Mouse (Mus musculus) lung, embryonic 14.5 days (tissue): ENCODE measurements around the gene Camta1. TPM values are rescaled to one million over a fixed set of nuclear protein-coding genes. Genes with fewer than 3 reads are reported as not detected.

Experiments used
- ATAC-seq: fragments of 200-750 bp; cut with Nextera tagmentation; 2 replicates; pipeline ENCODE4 v1.8.0; 2017; ENCODE audit warnings: mild to moderate bottlenecking, moderate TSS enrichment, moderate library complexity; ENCODE audit not compliant: insufficient read depth
- DNase-seq: peaks from one replicate; pipeline ENCODE4 v3.0.0-alpha.2; 2015
- H3K27ac ChIP-seq: fragments of 300-500 bp; sonication (generic); 2 replicates; pipeline ENCODE4 v1.5.1; 2014; ENCODE audit warnings: low read depth, mild to moderate bottlenecking, moderate library complexity
- H3K27me3 ChIP-seq: fragments of 300-500 bp; sonication (generic); 2 replicates; pipeline ENCODE4 v1.6.1; 2014; ENCODE audit warnings: low read length, control low read depth; ENCODE audit not compliant: insufficient read depth
- H3K36me3 ChIP-seq: fragments of 300-500 bp; sonication (generic); 2 replicates; pipeline ENCODE4 v1.6.1; 2014; ENCODE audit warnings: control low read depth; ENCODE audit not compliant: insufficient read depth
- H3K4me1 ChIP-seq: fragments of 300-500 bp; sonication (generic); 2 replicates; pipeline ENCODE4 v1.6.1; 2014; ENCODE audit warnings: antibody characterized with exemption, control low read depth; ENCODE audit not compliant: insufficient read depth
- H3K4me2 ChIP-seq: fragments of 300-500 bp; sonication (generic); 2 replicates; pipeline ENCODE4 v1.6.1; 2014; ENCODE audit warnings: mild to moderate bottlenecking
- H3K4me3 ChIP-seq: fragments of 300-500 bp; sonication (generic); 2 replicates; pipeline ENCODE4 v1.5.1; 2014; ENCODE audit warnings: low read depth, low read length
- H3K9ac ChIP-seq: fragments of 300-500 bp; sonication (generic); 2 replicates; pipeline ENCODE4 v1.6.1; 2014
- H3K9me3 ChIP-seq: fragments of 300-500 bp; sonication (generic); 2 replicates; pipeline ENCODE4 v1.6.1; 2016; ENCODE audit warnings: low read depth, low read length, control low read depth
- CTCF ChIP-seq: IDR thresholded peaks from 2 replicates; pipeline ENCODE4 v1.5.1; 2016; ENCODE audit warnings: antibody characterized with exemption, low read depth
- WGBS: fragments of 180-500 bp; shearing (Covaris S2); extraction: QIAGEN DNeasy Blood & Tissue Kit; methylation state at CpG from one replicate; pipeline ENCODE4 v1.1.7; 2014; 5-methylcytosine and 5-hydroxymethylcytosine counted together
- polyA plus RNA-seq: library from polyadenylated mRNA; unstranded; fragments of >200 nt; fragmentation: Nextera tagmentation; extraction: Ambion mirVana; gene quantifications from 2 replicates; pipeline ENCODE4 v1.2.1, GENCODE M21; 2014

Gene Camta1
- polyA plus RNA-seq, 1 experiment from 2014 or later = 87.5 TPM

DNA sequence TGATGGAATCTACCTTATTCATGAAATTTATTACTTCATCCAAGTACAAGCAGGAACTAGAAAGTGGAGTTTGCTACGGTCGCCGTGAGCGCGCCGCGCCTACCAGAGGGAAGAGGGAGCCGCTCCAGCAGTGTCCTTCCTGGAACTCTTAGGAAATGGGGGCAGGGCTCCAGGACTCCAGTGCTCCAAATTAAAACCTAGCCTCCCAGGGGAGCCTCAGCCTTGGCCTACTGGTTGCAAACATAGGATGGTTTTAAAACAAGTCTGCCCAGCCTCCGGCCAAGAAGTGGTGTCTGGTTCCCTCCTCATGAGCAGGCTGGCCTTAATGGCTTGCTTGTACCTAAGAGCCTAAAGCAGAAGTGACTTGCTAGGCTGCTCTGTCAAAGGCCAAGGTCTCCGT, 108.4 kb downstream of the Camta1 start:
- no peak for DNase-seq
- Histone ChIP-seq H3K4me3 (no peak overlapping the region), H3K4me1 (no peaks in the 10 kb centered on the region), H3K9me3 (no peaks in the 10 kb centered on the region), H3K36me3 (no peaks in the 10 kb centered on the region), H3K27ac (no peak overlapping the region), H3K9ac (no peak overlapping the region), H3K4me2 (no peak overlapping the region), H3K27me3 (no peaks in the 10 kb centered on the region)
- WGBS = 81% methylated on average over 10 of the region's 10 CpGs
- ATAC-seq = no peak
- no peak for TF ChIP-seq CTCF

DNA sequence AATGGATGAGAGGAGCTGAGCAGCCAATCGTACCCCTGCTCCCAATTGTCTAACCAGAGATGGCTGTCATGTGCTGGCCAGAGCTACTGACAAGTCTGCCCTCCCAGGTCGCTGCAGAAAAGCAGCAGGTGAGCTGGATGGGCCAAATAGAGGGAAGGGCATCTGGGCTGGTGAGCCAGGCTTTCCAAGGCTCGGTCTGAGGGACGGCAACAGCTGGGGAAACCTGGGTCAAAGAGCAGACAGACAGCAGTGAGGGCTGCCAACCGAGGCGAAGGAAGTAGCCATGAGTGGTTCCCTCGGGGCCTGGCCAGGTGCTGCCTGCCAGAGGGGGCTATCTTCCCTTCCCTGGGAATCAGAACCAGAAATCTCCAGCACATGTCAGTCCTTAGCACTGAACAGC, 109.1 kb downstream of the Camta1 start:
- 61% methylated on average over 7 of the region's 7 CpGs for WGBS

DNA sequence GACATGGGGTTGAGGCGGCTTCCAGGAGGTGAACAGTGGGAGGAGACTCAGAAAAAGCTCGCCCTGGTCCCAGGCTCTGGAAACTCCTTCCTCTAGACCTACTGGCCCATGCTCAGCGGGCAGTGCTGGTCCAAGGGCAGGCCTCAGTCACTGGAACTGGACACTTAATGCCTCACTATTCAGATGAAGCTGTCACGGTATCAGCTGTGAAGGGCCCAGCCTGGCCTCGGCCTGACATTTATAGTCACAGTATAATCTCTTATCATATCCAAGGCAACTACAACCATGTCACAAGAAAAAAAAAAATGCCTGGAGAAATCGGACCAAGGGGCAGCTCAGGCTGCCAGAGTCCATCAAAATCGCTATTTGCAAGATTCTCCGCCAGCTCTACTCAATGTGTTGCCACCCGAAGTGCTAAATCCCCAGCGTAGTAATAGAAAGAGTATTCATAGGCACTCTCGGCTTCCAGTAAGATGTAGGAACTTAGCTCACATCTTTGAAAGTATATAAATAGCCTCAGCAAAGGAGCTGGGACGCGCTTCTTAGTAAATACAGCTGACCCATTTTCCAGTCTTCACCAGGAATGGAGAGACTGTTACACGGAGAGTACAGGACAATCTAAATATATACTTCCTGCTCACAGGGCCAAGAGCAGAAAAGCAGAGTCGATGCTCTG, 110.3 kb downstream of the Camta1 start:
- Histone ChIP-seq H3K4me2 (no peak overlapping the region), H3K27me3 (no peaks in the 10 kb centered on the region), H3K9me3 (no peaks in the 10 kb centered on the region), H3K9ac (no peak overlapping the region), H3K4me3 (no peak overlapping the region), H3K4me1 (no peaks in the 10 kb centered on the region), H3K27ac (no peak overlapping the region), H3K36me3 (no peaks in the 10 kb centered on the region)
- WGBS = 64% methylated on average over 15 of the region's 15 CpGs
- TF ChIP-seq CTCF = no peak
- ATAC-seq = no peak
- DNase-seq = no peak

More for the DNA sequence above, 109.1 kb downstream of the Camta1 start:
- Histone ChIP-seq H3K27ac (no peak overlapping the region), H3K4me3 (no peak overlapping the region), H3K4me1 (no peaks in the 10 kb centered on the region), H3K36me3 (no peaks in the 10 kb centered on the region), H3K9ac (no peak overlapping the region), H3K27me3 (no peaks in the 10 kb centered on the region), H3K9me3 (no peaks in the 10 kb centered on the region), H3K4me2 (no peak overlapping the region)
- DNase-seq = no peak
- no peak for TF ChIP-seq CTCF
- ATAC-seq = no peak

DNA sequence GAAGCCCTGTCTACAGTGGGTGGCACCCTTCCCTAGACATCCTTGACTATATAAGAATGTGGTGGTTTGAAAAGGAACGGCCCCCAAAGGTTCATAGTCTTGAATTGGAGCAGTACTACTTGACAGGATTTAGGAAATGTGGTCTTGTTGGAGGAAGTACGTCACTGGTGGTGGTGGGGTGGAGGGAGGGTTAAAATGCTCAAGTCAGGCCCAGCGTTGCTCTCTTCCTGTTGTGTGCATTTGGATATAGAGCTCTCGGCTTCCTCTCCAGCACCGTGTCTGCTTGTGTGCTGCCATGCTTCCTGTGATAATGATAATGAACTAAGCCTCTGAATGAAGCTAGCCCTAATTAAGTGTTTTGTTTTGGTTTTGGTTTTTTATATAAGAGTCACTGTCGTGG, 114.0 kb downstream of the Camta1 start:
- Histone ChIP-seq H3K27me3 (no peaks in the 10 kb centered on the region), H3K4me3 (no peak overlapping the region), H3K27ac (no peak overlapping the region), H3K36me3 (no peaks in the 10 kb centered on the region), H3K4me2 (no peak overlapping the region), H3K9ac (no peak overlapping the region), H3K9me3 (no peaks in the 10 kb centered on the region), H3K4me1 (no peaks in the 10 kb centered on the region)
- no peak for TF ChIP-seq CTCF
- DNase-seq = no peak
- WGBS = 64% methylated on average over 6 of the region's 6 CpGs
- no peak for ATAC-seq

DNA sequence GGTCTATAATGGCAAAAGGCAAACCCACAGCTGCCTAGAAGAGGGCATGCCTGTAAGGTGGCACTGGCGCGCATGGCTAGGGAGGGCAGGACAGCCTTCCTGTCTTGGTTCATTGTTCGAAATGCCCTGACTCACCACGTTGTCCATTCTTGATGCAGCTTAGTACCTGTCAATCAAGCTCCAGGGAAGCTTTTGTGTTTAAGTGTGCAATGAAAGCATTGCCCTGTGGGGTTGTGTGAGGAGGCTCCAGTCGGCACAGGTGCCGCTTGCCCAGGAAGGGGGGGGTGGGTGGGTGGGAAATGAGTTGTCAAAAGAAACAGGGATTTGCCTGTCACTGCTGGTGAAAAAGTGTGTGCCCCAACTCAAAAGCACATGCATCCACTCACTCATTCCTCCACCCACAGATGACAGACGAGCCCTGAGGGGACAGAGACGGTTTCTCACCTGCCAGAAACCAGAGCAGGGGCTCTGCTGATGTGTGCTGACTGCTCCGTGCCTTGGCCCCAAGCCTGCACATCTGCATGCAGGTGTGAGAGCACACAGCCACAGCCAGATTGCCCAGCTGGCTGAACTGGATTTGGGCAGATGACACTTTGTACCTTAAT, 115.6 kb downstream of the Camta1 start:
- no peak for TF ChIP-seq CTCF
- H3K27me3 ChIP-seq = no peaks in the 10 kb centered on the region
- H3K27ac ChIP-seq = no peak overlapping the region
- ATAC-seq = no peak
- no peak overlapping the region for H3K4me3 ChIP-seq
- peaks cover 4% of the 10 kb centered on the region for H3K4me1 ChIP-seq
- 67% methylated on average over 9 of the region's 9 CpGs for WGBS
- no peak overlapping the region for H3K9ac ChIP-seq
- H3K9me3 ChIP-seq = no peaks in the 10 kb centered on the region
- no peaks in the 10 kb centered on the region for H3K36me3 ChIP-seq
- no peak for DNase-seq
- no peak overlapping the region for H3K4me2 ChIP-seq

DNA sequence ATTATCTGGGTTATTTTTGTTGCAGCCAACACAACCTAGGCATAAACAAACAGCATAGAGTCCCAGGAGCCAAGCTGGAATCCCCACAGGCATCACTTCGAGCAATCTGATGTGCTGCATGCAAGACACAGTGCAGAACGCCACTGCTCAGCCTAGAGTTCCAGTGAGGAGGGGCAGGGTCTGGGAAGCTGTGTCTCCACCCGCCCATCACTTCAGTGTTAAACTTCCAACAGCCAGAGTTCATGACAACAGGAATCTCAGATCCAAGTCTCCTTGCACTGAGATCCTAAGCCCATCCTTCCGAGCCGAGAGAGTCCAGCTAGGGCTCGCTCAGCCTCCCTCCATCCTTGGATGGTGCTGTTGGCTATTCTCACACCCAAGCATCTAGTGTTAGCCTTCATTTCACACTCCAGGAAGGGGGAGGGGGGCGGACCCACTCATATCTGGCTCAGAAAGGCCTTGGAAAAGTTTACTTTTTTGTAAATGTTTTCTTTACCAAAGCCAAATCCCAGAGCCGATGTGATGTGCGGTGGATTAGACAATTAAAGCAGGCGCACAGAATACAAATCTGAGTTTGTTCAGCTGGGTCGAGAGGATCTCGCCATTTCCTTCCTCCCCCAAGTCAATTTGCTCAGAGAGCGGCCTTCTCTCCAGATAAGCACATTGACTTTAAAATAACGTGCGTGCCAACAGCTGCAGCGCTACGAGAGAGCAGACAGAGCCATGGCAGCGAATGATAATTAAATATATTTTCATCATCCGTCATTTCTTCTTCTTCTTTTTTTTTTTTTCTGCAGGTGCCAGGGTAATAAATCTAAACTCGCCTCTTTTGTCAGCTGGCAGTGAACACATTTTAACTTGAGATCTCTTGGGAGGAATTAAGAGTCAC, 120.2 kb downstream of the Camta1 start:
- H3K4me1 ChIP-seq = peaks cover 10% of the 10 kb centered on the region
- peak; percentile 63 for ATAC-seq
- H3K27me3 ChIP-seq = no peaks in the 10 kb centered on the region
- no peak for TF ChIP-seq CTCF
- H3K4me3 ChIP-seq = no peak overlapping the region
- H3K9ac ChIP-seq = no peak overlapping the region
- no peaks in the 10 kb centered on the region for H3K36me3 ChIP-seq
- H3K27ac ChIP-seq = 0 out of 2 replicates have a peak overlapping the region, but pooled peaks have one; percentile 24
- peak; percentile 62 for DNase-seq
- 0 out of 2 replicates have a peak overlapping the region, but pooled peaks have one; percentile 1 for H3K4me2 ChIP-seq
- H3K9me3 ChIP-seq = no peaks in the 10 kb centered on the region
- WGBS = 12% methylated on average over 20 of the region's 20 CpGs
